Mouse (Mus musculus) hindbrain, embryonic 11.5 days (tissue): ENCODE measurements around the gene Ldlrad1. TPM values are rescaled to one million over a fixed set of nuclear protein-coding genes. Genes with fewer than 3 reads are reported as not detected.

Source experiments
- ATAC-seq: fragments of 200-750 bp; cut with Nextera tagmentation; 2 replicates; pipeline ENCODE4 v1.8.0; 2017; ENCODE audit warnings: mild to moderate bottlenecking, moderate TSS enrichment, moderate library complexity; ENCODE audit not compliant: low FRiP score
- DNase-seq: peaks from one replicate; pipeline ENCODE4 v3.0.0-alpha.2; 2015; ENCODE audit warnings: low spot score
- H3K27ac ChIP-seq: fragments of 300-500 bp; sonication (generic); 2 replicates; pipeline ENCODE4 v1.5.1; 2014; ENCODE audit warnings: mild to moderate bottlenecking, low read depth, low read length
- H3K27me3 ChIP-seq: fragments of 300-500 bp; sonication (generic); 2 replicates; pipeline ENCODE4 v1.6.1; 2014; ENCODE audit warnings: mild to moderate bottlenecking, low read length, moderate library complexity, mixed read lengths; ENCODE audit not compliant: control insufficient read depth, insufficient read depth
- H3K36me3 ChIP-seq: fragments of 300-500 bp; sonication (generic); 2 replicates; pipeline ENCODE4 v1.6.1; 2014; ENCODE audit warnings: mild to moderate bottlenecking, low read length, moderate library complexity, mixed read lengths; ENCODE audit not compliant: control insufficient read depth, insufficient read depth
- H3K4me1 ChIP-seq: fragments of 300-500 bp; sonication (generic); replicated peaks from 2 replicates; pipeline ENCODE4 v1.6.1; 2014; ENCODE audit warnings: low read length, mixed read lengths; ENCODE audit not compliant: control insufficient read depth, insufficient read depth
- H3K4me2 ChIP-seq: fragments of 300-500 bp; sonication (generic); replicated peaks from 2 replicates; pipeline ENCODE4 v1.6.1; 2014; ENCODE audit warnings: mild to moderate bottlenecking, low read depth, low read length
- H3K4me3 ChIP-seq: fragments of 300-500 bp; sonication (generic); 2 replicates; pipeline ENCODE4 v1.5.1; 2014; ENCODE audit warnings: low read depth, low read length
- H3K9ac ChIP-seq: fragments of 300-500 bp; sonication (generic); 2 replicates; pipeline ENCODE4 v1.6.1; 2014; ENCODE audit warnings: low read depth, low read length
- H3K9me3 ChIP-seq: fragments of 300-500 bp; sonication (generic); 2 replicates; pipeline ENCODE4 v1.6.1; 2016; ENCODE audit warnings: low read length; ENCODE audit not compliant: control insufficient read depth
- WGBS: fragments of 180-500 bp; shearing (Covaris S2); extraction: QIAGEN DNeasy Blood & Tissue Kit; methylation state at CpG from one replicate; pipeline ENCODE4 v1.1.7; 2014; 5-methylcytosine and 5-hydroxymethylcytosine counted together
- polyA plus RNA-seq: library from polyadenylated mRNA; unstranded; fragments of >200 nt; fragmentation: Nextera tagmentation; extraction: Ambion mirVana; gene quantifications from 2 replicates; pipeline ENCODE4 v1.2.1, GENCODE M21; 2014

Ldlrad1 gene
- polyA plus RNA-seq, 1 experiment from 2014 or later = not detected

- Histone ChIP-seq H3K4me2 (no peak overlapping the region), H3K9ac (no peak overlapping the region), H3K4me3 (no peak overlapping the region), H3K27ac (no peak overlapping the region), H3K27me3 (no peaks in the 10 kb centered on the region), H3K9me3 (no peaks in the 10 kb centered on the region), H3K4me1 (no peaks in the 10 kb centered on the region), H3K36me3 (peaks cover 13% of the 10 kb centered on the region; the same call in 1 of the 2 replicates)
- WGBS = 97% methylated on average over 5 of the region's 5 CpGs
- ATAC-seq (no peak), DNase-seq (no peak)
Observed at GRCm38 (mm10) chr4:107198072-107198471, 10.9 kb upstream of the Ldlrad1 start.

- H3K4me2 ChIP-seq = no peak overlapping the region
- WGBS = 95% methylated on average over 3 of the region's 3 CpGs
- H3K36me3 ChIP-seq = peaks cover 13% of the 10 kb centered on the region; the same call in 1 of the 2 replicates
- no peaks in the 10 kb centered on the region for H3K4me1 ChIP-seq
- H3K27me3 ChIP-seq = no peaks in the 10 kb centered on the region
- no peaks in the 10 kb centered on the region for H3K9me3 ChIP-seq
- no peak overlapping the region for H3K9ac ChIP-seq
- no peak overlapping the region for H3K27ac ChIP-seq
- no peak overlapping the region for H3K4me3 ChIP-seq
- DNase-seq = no peak
- no peak for ATAC-seq
Observed at GRCm38 (mm10) chr4:107201779-107202178, 7.2 kb upstream of the Ldlrad1 start.

GRCm38 (mm10) chr4:107203001-107203400 lies 6.0 kb upstream of the Ldlrad1 start:
- H3K27ac ChIP-seq = no peak overlapping the region
- H3K9ac ChIP-seq = no peak overlapping the region
- no peak overlapping the region for H3K4me3 ChIP-seq
- H3K36me3 ChIP-seq = peaks cover 10% of the 10 kb centered on the region; the same call in 1 of the 2 replicates
- no peaks in the 10 kb centered on the region for H3K27me3 ChIP-seq
- ATAC-seq = no peak
- 90% methylated on average over 7 of the region's 7 CpGs for WGBS
- no peak for DNase-seq
- no peaks in the 10 kb centered on the region for H3K4me1 ChIP-seq
- H3K4me2 ChIP-seq = no peak overlapping the region
- no peaks in the 10 kb centered on the region for H3K9me3 ChIP-seq

- H3K27me3 ChIP-seq = no peaks in the 10 kb centered on the region
- 95% methylated on average over 2 of the region's 2 CpGs for WGBS
- no peak overlapping the region for H3K4me3 ChIP-seq
- H3K36me3 ChIP-seq = 0 out of 2 replicates have a peak, but pooled peaks cover 2% of the 10 kb centered on the region
- H3K4me2 ChIP-seq = no peak overlapping the region
- H3K9me3 ChIP-seq = no peaks in the 10 kb centered on the region
- no peak for ATAC-seq
- no peak overlapping the region for H3K9ac ChIP-seq
- no peaks in the 10 kb centered on the region for H3K4me1 ChIP-seq
- DNase-seq = no peak
- no peak overlapping the region for H3K27ac ChIP-seq
Observed at GRCm38 (mm10) chr4:107207016-107207415, 2.0 kb upstream of the Ldlrad1 start.

DNA sequence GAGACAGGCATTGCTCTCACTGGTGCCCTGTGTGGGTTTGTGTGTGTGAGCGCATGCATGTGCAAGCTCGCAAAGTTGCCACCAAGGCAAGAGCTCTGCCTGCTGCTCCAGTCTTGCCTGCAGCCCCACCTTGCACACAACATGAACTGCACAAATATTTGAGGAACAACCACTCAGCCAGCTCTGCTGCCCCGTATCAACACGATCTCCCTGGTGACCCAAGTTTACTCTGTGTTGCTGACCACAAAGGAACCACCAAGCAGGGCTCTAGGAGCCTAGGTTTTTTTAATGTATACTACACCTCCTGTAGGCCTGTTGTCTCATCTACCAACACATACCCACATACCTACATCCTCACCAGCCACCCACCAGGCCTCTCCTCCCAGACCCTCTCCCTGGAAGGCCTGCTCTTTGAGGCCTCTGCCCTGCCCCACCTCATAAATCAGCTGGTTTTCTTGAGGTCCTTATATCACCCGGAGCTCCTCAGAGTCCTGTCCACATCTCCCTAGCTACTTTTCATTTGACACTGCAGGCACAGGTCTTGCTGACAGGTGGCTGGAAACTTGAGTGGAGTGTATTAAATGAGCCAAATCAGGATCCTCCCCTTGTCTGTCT lies 1.6 kb downstream of the Ldlrad1 start:
- Histone ChIP-seq H3K4me1 (no peaks in the 10 kb centered on the region), H3K4me2 (no peak overlapping the region), H3K27ac (no peak overlapping the region), H3K4me3 (no peak overlapping the region), H3K9ac (no peak overlapping the region), H3K27me3 (no peaks in the 10 kb centered on the region), H3K36me3 (0 out of 2 replicates have a peak, but pooled peaks cover 2% of the 10 kb centered on the region), H3K9me3 (no peaks in the 10 kb centered on the region)
- DNase-seq = no peak
- no peak for ATAC-seq
- WGBS = 88% methylated on average over 5 of the region's 5 CpGs

GRCm38 (mm10) chr4:107211465-107211864 lies 2.5 kb downstream of the Ldlrad1 start:
- no peak for ATAC-seq
- Histone ChIP-seq H3K36me3 (0 out of 2 replicates have a peak, but pooled peaks cover 2% of the 10 kb centered on the region), H3K4me1 (no peaks in the 10 kb centered on the region), H3K9me3 (no peaks in the 10 kb centered on the region), H3K27me3 (no peaks in the 10 kb centered on the region), H3K4me3 (no peak overlapping the region), H3K9ac (no peak overlapping the region), H3K27ac (no peak overlapping the region), H3K4me2 (no peak overlapping the region)
- DNase-seq = no peak
- WGBS = 89% methylated on average over 4 of the region's 4 CpGs

GRCm38 (mm10) chr4:107211936-107212335 lies 3.0 kb downstream of the Ldlrad1 start:
- H3K27ac ChIP-seq = no peak overlapping the region
- WGBS = 84% methylated on average over 5 of the region's 5 CpGs
- no peak overlapping the region for H3K9ac ChIP-seq
- H3K4me1 ChIP-seq = no peaks in the 10 kb centered on the region
- ATAC-seq = no peak
- H3K27me3 ChIP-seq = no peaks in the 10 kb centered on the region
- DNase-seq = no peak
- H3K36me3 ChIP-seq = 0 out of 2 replicates have a peak, but pooled peaks cover under 1% of the 10 kb centered on the region
- H3K4me2 ChIP-seq = no peak overlapping the region
- H3K4me3 ChIP-seq = no peak overlapping the region
- no peaks in the 10 kb centered on the region for H3K9me3 ChIP-seq

GRCm38 (mm10) chr4:107213279-107214011 lies 4.5 kb downstream of the Ldlrad1 start:
- no peak for DNase-seq
- no peak overlapping the region for H3K27ac ChIP-seq
- no peaks in the 10 kb centered on the region for H3K9me3 ChIP-seq
- no peak overlapping the region for H3K9ac ChIP-seq
- H3K27me3 ChIP-seq = no peaks in the 10 kb centered on the region
- H3K4me3 ChIP-seq = no peak overlapping the region
- H3K4me2 ChIP-seq = no peak overlapping the region
- WGBS = 84% methylated on average over 12 of the region's 12 CpGs
- H3K4me1 ChIP-seq = no peaks in the 10 kb centered on the region
- H3K36me3 ChIP-seq = no peaks in the 10 kb centered on the region
- no peak for ATAC-seq

DNA sequence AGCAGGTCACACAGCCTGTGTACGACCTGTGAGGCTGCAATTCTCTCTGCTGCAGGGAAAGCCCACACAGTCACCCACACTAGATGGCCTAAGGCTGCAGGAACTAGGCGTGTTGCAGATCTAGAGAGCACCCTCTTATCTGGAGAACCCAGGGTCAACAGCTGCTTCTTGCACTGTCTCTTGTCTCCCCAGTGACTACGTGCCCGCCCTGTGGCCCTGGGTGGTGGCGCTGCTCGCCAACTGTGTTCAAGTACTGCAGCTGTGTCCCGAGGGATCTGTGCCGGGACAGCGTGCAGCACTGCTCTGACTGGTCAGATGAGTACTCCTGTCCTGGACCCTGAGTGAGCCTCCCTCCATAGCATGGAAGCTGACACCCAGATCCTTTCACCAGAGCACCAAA lies 8.6 kb downstream of the Ldlrad1 start:
- no peaks in the 10 kb centered on the region for H3K27me3 ChIP-seq
- 88% methylated on average over 9 of the region's 9 CpGs for WGBS
- H3K4me3 ChIP-seq = no peak overlapping the region
- ATAC-seq = no peak
- no peak overlapping the region for H3K4me2 ChIP-seq
- no peak overlapping the region for H3K27ac ChIP-seq
- DNase-seq = no peak
- no peak overlapping the region for H3K9ac ChIP-seq
- no peaks in the 10 kb centered on the region for H3K36me3 ChIP-seq
- H3K4me1 ChIP-seq = no peaks in the 10 kb centered on the region
- H3K9me3 ChIP-seq = no peaks in the 10 kb centered on the region
